Mouse (Mus musculus): ENCODE data around the gene Gak. TPM values are rescaled to one million over a fixed set of nuclear protein-coding genes. Genes with fewer than 3 reads are reported as not detected.

The Gak gene
- polyA plus RNA-seq, 1 experiment = 75.0 TPM

Other genes with a start within 250 kb of the Gak start
- 0.05 TPM in 2 replicates for gene Pde6b, start 241.4 kb downstream of the Gak start, polyA plus RNA-seq (2012; rRNA removed)
- 45.6 and 59.4 TPM in 2 replicates for gene Atp5k, start 195.3 kb downstream of the Gak start, polyA plus RNA-seq (2012; rRNA removed)
- 8.4 and 14.0 TPM in 2 replicates for gene Mfsd7a, start 180.9 kb downstream of the Gak start, polyA plus RNA-seq (2012; rRNA removed)
- gene Pcgf3, start 168.5 kb downstream of the Gak start, polyA plus RNA-seq (2012; rRNA removed) = 8.3 and 8.7 TPM in 2 replicates
- gene Cplx1, start 79.7 kb downstream of the Gak start, polyA plus RNA-seq (2012; rRNA removed) = 0.13 and 0.20 TPM in 2 replicates
- gene Tmem175, start within 50 bp of the Gak start, polyA plus RNA-seq (2012; rRNA removed) = 51.2 and 55.5 TPM in 2 replicates
- gene Idua, start 30.6 kb upstream of the Gak start, polyA plus RNA-seq (2012; rRNA removed) = 19.6 and 28.3 TPM in 2 replicates
- 20.8 and 22.1 TPM in 2 replicates for gene Dgkq, start 39.9 kb upstream of the Gak start, polyA plus RNA-seq (2012; rRNA removed)
- gene Slc26a1, start 45.8 kb upstream of the Gak start, polyA plus RNA-seq (2012; rRNA removed) = 0.25 and 0.26 TPM in 2 replicates
- 189 and 225 TPM in 2 replicates for gene Fgfrl1, start 62.6 kb upstream of the Gak start, polyA plus RNA-seq (2012; rRNA removed)
- gene Rnf212, start 145.2 kb upstream of the Gak start, polyA plus RNA-seq (2012; rRNA removed) = not detected in 2 replicates
- not detected in 2 replicates for gene Tmed11, start 165.6 kb upstream of the Gak start, polyA plus RNA-seq (2012; rRNA removed)
- not detected in 2 replicates for gene Vmn2r8, start 179.1 kb upstream of the Gak start, polyA plus RNA-seq (2012; rRNA removed)
- not detected in 2 replicates for gene Vmn2r9, start 222.8 kb upstream of the Gak start, polyA plus RNA-seq (2012; rRNA removed)